Mouse (Mus musculus): ENCODE results near the gene Aipl1.
"Not testable (repeated sequence)": the region's sequence is repeated elsewhere in the genome, so short reads cannot be mapped to it uniquely, and the experiment has no call there.

Aipl1 gene

GRCm38 (mm10) chr11:72016518-72017252 lies 20.6 kb downstream of the Aipl1 start:
- CTCF ChIA-PET, result interaction anchor here (1.3 kb wide), 1 partner anchor 21 kb away, joined by 3 read pairs; the partner anchor contains the start of gene Aipl1

DNA sequence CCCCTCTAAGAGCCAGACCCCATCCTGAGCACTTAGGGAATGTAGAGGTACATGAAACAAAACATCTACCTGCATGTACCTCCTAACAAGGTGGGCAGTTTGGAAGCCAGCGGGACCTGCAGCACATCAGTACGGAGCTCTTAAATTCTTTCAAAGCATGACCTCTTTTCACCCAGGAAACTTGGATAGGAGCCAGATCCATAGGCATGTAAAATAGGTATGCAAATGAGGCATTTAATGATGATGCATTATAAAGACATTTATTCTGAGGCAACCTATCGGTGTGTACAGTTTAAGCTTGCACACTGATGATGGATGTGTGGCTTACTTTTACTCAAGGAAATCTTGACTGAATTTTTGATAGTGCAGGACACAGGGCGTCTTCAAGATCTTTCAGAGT lies 22.6 kb downstream of the Aipl1 start:
- CTCF ChIA-PET, result no interaction called here

- CTCF ChIA-PET, result no interaction called here
These were observed 25.4 kb downstream of the Aipl1 start for GRCm38 (mm10) chr11:72011955-72012354.

DNA sequence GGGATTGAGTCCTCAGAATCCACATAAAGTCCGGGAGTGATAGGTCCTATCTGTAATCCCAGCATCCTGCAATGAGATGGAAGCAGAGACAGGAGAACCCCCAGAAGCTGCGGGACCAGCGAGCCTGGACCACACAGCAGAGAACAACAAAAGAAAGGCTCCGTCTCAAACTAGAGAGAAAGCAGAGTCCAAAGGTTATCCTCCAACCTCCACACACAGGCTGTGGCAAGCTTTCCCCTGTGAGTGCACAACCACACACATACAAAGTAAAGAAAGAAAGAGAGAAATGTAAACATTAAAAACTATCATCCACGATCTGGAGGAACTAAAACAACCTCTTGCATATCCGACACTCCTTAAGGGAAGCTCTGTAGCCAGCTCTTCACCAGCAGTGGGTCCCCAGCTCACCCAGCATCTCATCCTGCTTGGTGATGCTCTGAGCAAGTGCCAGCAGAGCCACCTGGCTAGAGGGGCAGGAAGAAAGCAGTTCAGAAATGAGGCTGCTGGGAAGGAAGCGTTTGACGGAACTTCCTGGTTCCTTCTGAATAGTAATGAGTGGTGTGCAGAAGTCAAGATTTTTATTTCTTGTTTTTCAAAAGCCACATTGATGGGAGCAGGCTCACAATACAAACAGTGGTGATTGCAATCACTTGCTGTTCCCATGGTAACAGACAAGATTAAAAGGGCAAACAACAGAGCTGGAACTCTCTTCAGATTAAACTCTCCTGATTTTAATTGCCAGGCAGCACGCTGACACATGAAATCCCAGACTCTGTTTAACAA lies 26.2 kb downstream of the Aipl1 start:
- CTCF ChIA-PET, result no interaction called here

DNA sequence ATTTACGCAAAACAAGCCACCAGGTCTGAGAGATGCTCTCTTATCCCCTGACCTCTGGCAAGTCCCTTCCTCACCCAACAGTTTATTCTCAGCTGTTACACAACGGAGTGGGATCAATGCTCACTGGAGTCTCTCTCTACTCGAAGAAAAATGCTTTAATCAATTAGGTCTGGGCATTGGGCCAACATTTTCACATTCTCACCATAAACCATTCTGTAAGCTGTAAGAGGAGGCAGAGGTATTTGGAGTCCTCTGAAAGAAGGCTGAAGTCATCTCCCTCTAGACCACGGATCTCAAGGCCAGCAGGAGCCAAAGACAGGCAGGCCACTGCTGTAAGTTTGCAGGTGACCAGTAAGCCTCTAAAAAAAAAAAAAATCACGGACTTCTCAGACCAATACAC lies 26.9 kb downstream of the Aipl1 start:
- CTCF ChIA-PET, result no interaction called here

DNA sequence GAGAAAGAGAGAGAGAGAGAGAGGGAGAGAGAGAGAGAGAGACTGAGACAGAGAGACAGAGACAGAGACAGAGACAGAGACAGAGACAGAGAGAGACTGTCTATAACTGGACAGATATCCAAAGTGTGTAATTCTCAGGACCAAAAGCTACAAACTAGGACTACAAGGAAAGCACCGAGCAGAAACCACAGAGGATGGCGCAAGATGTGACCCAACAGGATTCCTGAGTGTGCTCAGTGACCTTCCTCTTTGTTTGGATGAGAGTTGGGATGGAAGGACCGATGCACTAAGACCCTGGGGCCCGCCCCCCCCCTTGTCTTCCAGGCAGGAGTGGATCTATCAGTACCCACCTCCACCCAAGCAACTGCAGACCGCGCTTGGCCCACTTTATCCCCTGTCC lies 31.8 kb downstream of the Aipl1 start:
- CTCF ChIA-PET, result no interaction called here

- CTCF ChIA-PET, result no interaction called here
These were observed 34.1 kb downstream of the Aipl1 start for GRCm38 (mm10) chr11:72003171-72003570.

DNA sequence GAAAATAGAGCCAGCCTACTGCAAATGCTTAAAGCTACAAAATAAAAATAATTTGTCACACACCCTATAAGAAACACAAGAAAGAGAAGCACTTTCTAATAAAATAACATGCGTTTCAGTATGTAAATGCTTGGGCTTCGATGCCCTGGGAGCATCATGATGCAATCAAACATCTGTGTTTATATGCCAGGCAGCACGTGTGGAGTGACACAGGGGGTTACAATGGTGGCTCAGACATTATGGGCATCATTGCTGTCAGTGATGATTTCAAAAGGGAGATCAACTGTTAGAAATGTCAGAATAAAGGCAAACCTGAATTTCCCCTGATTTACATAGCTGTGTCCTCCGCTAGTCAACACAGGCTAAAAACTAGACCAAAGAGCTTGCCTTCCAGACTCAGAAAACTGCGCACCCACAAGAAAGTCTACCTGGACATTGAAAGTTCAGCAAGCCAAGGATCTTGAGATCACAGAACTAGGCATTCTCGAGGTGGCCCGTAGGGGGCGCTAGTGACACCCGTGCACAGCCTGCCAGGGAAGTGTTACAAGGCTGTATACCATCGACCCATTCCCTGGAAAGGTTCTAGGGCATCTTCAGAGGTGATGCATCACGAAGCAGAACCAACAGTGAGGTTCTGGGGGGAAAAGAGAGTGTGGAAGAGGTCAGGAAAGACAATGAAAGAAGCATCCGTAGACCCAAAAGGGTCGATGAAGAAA lies 35.0 kb downstream of the Aipl1 start:
- CTCF ChIA-PET, result no interaction called here

DNA sequence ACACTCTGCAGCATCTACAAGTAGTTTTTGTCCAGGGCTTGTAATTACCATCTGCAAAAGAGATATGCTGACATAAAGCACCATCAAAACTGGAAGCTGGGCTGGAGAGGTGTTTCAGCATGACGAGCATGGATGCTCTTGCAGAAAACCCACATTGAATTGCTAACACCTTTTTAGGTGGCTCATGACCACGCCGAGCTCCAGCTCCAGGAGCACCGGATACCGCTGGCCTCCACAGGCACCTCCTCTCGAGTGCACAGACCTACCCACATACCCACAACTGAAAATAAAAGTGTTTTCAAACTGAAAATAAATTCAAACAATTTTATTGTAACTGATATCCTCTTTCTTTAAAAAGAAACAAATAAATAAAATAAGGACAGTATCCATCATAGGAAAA lies 37.1 kb downstream of the Aipl1 start:
- CTCF ChIA-PET, result interaction anchor here (0.5 kb wide), 1 partner anchor 194 kb away, joined by 7 read pairs; no protein-coding TSS in a partner anchor

GRCm38 (mm10) chr11:71996805-71997204 lies 40.5 kb downstream of the Aipl1 start:
- CTCF ChIA-PET, result interaction anchor here (0.5 kb wide), 1 partner anchor 29 kb away, joined by 3 read pairs; no protein-coding TSS in a partner anchor

- CTCF ChIA-PET, result interaction anchor here (0.5 kb wide), 1 partner anchor 30 kb away, joined by 3 read pairs; no protein-coding TSS in a partner anchor
These were observed 41.3 kb downstream of the Aipl1 start for GRCm38 (mm10) chr11:71995968-71996511.

GRCm38 (mm10) chr11:71992438-71992837 lies 44.9 kb downstream of the Aipl1 start:
- CTCF ChIA-PET, result no interaction called here

DNA sequence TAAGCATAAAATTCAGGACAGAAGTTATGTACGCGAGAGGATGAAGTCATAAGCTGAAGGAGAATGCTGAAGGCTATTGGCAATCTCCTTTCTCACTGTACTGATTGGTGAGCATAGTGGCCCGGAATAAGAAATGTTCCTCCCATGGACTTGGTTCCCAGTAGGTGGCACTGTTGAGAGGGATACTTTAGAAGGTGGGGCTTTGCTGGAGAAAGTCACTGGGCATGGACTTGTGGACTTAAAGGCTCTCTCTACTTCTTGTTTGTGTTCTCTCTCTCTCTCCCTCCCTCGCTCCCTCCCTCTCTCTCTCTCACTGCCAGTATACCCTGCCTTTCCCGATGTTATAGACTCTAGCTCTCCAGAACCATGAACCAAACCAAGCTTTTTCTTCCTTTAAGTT lies 45.8 kb downstream of the Aipl1 start:
- CTCF ChIA-PET, result interaction anchor here (0.6 kb wide), 1 partner anchor 24 kb away, joined by 3 read pairs; no protein-coding TSS in a partner anchor

DNA sequence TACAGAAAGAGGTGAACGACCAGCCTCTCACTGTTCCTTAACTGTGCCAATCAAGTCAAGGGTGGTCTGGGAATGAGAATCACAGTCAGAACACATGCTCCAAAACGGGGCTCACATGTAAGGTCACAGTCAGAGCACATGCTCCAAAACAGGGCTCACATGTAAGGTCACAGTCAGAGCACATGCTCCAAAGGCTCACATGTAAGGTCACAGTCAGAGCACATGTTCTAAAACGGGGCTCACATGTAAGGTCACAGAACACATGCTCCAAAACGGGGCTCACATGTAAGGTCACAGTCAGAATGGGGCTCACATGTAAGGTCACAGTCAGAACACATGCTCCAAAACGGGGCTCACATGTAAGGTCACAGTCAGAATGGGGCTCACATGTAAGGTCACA lies 47.9 kb downstream of the Aipl1 start:
- CTCF ChIA-PET, result not testable (repeated sequence)

DNA sequence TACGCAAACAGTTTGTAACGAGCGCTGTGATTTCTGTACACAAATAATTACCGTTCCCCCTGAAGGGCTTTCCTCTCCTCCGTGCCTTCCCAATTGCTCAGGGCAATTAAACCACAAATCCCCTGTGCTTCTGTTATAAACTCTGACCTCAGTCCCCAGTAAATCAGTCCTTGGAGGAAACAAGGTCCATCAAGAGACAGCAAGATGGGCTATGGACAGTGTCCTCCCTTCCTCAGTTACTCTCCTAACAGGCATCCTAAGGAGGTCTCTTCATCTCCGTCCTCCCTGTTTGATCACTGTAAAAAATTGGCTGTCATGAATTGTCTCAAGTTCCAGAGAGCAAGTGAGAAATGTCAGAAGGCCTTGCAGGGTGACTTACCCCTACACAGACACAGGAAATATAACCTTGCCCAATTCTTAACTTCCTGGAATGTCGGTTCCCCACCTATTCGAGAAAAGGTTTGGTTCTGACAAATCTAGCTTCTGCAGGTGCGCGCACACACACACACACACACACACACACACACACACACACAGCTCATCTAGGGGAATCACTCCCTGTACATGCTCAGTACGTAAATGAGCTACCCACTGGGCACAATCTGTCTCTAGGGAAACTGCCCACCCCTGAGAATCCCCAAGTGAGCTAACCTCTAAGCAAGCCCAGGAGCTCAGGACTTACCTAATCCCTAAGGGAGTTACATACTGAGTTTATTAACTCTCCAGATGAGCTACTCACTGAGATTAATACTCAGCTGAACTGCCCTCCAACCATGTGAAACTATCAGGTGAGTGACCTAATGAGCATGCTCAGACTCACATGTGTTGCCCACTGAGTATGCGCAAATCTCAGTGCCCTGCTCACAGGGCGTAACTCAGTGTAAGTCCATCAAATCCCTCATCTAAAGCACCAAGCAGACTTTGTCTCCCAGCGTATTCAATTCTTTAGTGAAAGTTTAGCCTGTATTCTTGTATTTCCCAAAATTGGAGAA lies 49.9 kb downstream of the Aipl1 start:
- CTCF ChIA-PET, result no interaction called here

GRCm38 (mm10) chr11:71985783-71986182 lies 51.5 kb downstream of the Aipl1 start:
- CTCF ChIA-PET, result no interaction called here

DNA sequence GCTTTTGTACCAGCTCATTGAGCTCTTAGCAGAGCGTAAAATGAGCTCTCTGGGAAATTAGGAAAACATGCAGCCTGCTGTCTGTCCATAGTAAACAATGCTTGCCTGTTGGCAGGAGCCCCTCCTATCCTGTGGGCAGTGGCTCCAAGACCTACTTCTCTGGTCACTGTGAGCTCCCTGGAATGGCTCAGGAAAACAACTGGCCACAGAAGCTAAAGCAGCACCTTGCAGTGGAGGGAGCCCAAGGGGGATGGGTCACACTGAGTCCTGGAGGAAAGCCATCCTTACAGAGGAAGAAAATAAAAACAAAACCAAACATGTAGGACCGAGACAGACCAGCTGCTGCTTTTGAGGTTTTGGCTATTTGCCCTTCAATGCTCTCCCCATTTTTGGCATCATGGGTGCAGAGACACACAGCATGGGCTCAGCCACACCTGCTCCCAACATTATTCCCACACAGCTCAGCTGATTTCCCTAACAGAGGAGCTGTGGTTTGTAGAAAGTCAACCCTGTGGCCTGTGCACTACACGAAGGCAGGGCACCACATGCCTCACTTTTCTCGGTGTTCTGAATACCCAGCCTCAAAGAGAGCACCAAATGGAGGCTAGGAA lies 52.1 kb downstream of the Aipl1 start:
- CTCF ChIA-PET, result no interaction called here

- CTCF ChIA-PET, result no interaction called here
These were observed 53.2 kb downstream of the Aipl1 start for GRCm38 (mm10) chr11:71984093-71984492.
